Mouse (Mus musculus) right cerebral cortex, postnatal 36 days (tissue): ENCODE measurements at regions not wholly inside any gene's neighbourhood (a gene's known extent, or its start where the extent isn't known, plus 50 kb on each side); places are given as distances from the start of the nearest gene placed in this dataset.
"Not testable (repeated sequence)": the region's sequence is repeated elsewhere in the genome, so short reads cannot be mapped to it uniquely, and the experiment has no call there.

Source experiments
- DNase-seq, 2 experiments: peaks; one replicate each; pipeline ENCODE4 v3.0.0; 2022; ENCODE audit warnings: low spot score in 2 of 2, mixed read lengths in 1 of 2

DNA sequence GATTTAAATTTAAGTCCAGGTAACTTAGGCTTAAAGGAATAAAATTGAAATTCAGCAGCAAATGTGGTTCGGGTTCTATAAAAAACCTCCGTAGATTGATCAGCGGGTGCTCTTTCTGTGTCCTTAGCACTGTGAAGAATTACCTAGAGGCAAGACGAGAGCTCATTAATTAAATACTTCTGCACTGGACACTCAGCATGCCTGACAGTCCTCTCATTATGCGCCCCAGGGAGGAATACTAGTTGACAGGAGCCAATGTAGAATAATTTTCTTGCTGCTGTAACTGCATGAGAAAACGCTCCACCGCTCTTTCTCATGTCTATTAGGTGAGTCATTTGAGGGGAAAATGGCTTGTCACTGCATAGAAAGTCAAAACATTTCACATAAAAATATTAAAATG lies 228.1 kb downstream of the Brms1l start:
- no peak for DNase-seq

DNA sequence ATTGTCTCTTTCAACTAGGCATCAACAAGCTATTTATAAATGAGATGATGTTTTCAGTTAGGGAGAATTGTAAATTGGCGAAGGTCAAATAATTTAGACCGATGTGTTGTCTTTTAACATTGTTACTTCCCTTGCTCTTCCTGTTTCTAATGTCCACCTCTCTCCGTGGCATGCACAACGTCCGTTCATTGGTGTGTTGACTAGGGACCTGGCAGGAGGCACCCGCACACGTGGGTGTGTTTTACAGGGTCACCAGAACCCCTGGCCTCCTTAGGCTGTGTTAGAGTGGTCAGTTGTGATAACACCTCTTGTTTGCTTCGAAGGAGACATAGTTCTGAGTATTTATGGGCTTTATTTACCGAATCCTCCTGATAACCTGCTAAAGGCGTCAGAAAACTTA lies 222.8 kb downstream of the Brms1l start:
- no peak for DNase-seq

GRCm38 (mm10) chr12:56058463-56058862 lies 222.3 kb downstream of the Brms1l start:
- peak; percentile 63 to 77 for DNase-seq

- no peak for DNase-seq
These were observed 219.3 kb downstream of the Brms1l start for GRCm38 (mm10) chr12:56055382-56055781.

GRCm38 (mm10) chr12:56046050-56046449 lies 209.9 kb downstream of the Brms1l start:
- DNase-seq: no peak

DNA sequence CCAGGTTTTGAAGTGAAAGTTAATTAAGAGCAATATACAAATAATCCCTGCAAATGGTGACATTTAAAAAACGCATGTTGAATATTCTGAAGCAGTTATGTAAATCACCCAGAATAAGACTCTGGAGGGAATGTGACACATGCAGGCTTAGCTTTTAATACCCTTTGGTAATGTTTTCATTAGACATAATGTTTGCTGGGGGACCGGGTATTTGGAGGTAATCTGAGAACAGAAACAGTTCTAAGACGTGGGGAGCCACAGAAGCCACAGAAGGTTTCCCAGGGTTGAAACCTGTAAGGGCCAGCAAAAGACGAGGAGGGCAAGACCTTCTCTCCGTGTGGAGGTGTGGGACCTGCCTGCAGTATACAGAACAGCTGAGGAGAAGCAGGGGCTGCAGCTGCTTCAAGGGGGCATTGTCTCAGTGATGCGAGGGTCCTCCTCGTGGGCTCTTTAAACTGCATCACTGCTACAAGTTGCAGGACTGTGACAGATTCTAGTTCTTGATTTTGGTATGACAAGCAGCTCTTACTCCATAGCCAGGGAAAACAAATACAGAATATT lies 184.9 kb downstream of the Brms1l start:
- DNase-seq: no peak

DNA sequence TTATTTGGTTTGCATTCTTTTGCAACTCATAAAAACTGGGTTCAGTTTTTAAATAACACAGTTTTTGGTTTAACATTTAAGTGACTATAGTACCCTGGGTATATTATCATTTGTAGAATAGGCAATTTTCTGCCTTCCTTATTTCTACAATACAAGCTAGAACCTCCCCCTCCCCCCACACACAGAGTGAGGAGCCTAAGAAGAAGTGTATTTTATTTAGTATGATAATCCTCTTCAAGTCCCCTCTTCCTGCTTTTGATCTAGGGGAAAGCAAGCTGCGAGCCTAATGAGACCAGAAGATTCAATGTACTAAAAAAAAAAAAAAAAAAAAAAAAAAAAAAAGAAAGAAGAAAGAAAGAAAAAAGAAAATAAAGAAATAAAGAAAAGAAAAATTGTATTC lies 184.4 kb downstream of the Brms1l start:
- no peak for DNase-seq

- no peak for DNase-seq
These were observed 173.9 kb downstream of the Brms1l start for GRCm38 (mm10) chr12:56009976-56010375.

DNA sequence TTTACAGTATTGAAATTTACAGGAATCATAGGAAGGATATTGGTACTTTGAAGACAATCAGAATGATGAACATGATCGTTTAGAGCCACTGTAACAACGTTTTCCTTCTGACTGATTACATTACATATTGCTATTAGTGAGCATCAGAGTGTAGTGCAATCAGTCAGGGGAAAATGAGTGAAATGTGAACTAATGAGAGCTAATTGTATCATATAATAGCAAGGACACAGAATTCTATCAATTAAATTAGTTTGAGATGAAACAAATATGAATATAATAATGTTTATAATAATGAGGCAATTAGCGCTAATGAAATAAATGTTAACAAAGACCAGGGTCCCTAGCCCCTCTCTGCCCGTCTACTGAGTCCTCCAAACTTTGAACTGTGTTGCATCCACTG lies 169.7 kb downstream of the Brms1l start:
- DNase-seq: no peak

GRCm38 (mm10) chr12:56005321-56005720 lies 169.2 kb downstream of the Brms1l start:
- no peak for DNase-seq

GRCm38 (mm10) chr12:56004479-56004878 lies 168.4 kb downstream of the Brms1l start:
- DNase-seq: no peak

DNA sequence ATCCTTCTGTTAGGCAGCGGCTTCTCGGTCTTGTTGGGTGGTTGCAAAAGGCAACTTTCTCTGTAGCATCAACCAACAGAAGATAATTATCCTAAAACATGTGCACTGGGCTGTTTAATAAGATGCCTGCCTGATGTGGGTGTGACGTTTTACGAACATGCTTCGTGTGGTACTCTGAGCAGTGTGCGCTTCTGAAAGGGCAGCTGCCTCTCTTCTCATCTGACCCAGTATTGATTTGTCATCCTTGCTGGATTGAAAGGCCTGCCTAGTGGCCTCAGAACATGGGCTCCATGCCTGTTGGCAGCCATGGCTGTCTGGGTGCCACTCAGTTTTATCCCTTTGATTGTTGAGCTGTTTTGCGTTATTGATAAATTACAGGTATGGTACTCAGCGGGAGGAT lies 167.4 kb downstream of the Brms1l start:
- no peak for DNase-seq

DNA sequence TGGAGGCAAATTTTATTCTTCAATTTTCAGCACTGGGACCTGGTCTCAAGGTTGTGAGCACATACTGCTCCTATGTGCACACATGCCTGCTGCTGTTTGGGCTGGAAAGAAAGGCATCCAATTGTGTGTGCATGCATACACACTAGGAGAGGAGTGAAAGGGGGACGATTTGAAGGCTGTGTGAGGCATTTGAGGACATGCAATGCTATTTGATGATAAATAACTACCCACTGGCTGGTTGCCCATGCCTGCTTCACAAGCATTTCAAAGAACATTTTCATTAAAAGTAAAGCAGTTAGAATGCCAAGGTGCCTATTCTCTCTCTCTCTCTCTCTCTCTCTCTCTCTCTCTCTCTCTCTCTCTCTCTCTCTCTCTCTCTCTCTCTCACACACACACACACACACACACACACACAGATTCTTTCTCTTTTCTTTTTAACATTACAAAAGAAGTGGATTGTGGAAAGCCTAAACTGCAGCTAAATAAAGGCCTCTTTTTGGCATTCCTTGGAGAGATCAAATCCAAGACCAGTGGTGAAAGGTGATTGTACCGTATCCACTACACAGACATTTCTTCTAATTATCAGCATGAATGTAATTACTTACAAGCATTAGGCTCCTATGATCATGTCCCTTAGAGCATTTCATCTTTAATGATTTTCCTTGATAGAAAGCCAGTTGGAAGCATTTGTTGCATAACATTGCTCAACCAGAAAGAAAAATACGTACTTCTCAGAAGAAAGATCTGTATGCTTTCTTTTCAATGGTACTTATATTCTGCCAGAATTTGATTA lies 160.7 kb downstream of the Brms1l start:
- no peak for DNase-seq

DNA sequence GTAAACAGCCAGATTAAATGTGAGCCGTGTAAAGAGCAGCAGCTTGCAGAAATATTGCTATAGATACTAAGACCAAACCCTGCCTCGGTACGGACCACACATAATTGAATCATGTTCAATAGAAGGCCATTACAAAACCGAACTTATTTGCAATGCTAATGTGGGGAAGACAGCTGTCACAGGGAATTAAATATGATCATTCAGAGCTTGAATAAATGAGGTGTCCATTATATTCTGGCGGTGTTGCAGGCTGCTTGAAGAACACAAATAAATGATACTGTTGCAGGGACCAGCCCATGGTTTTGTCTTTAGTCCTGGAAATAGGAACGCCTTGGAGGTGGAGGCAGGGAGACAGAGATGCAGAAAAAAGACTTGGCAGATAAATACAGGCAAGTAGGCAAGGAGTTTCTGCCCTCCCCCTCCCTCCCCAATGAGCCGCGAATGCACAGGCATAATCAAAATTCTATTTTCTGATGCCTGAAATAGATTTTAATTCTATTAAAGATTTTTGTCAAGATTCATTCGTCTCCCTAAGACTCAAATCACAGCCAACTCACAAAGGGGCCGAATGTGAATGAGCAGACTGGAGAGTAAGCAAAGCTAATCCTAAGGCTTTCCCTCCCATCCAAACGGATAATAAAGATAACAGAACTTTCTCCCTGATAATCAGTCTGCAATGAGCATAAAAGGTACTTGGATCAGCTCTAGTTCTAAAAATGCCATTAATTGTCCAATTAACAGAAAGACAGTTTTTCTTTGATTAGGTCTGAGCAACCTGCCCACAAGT lies 147.6 kb downstream of the Brms1l start:
- no peak for DNase-seq

DNA sequence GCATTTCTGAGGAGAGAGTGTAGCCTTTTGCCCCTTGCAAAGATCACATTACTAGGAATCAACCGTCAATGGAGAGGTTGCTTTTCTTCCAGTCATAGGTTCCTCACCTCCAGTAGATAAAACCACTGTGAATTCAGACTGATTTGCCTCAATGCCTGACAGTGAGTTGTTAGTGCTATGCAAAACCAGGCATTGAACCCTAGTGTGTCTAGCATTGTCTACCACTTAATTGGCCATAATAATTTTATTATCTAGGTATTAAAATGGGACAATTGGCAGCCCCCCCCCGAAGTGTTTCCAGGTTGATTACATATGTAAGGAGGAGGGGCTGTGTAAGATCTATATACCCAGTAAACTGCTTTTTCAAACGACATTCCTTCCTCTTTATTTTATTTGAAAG lies 147.0 kb downstream of the Brms1l start:
- no peak for DNase-seq

GRCm38 (mm10) chr12:55974262-55974661 lies 138.1 kb downstream of the Brms1l start:
- no peak for DNase-seq

- not testable (repeated sequence) for DNase-seq
These were observed 123.2 kb downstream of the Brms1l start for GRCm38 (mm10) chr12:55959319-55959718.

GRCm38 (mm10) chr12:55940566-55940965 lies 104.4 kb downstream of the Brms1l start:
- DNase-seq: no peak

DNA sequence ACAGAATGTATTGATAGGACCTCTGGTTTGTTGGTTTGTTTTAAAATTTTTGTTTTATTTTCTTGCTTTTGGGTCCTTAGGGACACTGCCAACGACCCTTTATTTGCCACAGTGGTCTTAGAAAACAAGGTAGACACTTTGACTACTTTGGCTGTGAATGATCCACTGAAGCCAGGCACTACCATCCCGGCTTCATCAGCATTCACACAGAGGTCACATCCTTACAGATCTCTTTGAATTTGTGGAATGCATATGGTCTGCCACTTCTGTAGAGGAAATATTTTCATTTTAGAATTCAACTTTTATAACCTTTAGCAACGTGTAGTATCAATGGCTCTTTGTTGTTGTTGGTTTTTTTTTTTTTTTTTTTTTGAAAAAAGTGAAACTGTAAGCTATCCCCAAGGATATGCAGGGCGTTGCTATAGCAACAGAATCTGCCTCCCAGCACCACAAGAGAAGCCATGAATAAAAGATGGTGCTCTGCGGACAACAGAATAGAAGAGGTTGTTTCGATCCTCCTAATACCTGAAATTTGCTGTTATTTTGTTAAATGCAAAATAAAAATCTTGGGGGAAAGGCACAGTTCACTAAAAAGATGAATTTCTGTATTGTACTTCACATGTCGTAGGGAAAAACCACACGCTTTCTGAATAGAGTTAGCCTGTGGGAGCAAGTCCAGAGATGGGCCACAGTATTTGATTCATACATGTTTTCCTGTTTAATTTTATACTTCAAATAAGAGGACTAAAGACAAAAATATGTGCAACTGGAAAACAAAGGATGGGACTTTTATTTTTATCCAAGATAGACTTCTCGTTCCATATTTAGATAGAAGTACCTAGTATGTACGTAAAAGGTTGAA lies 103.4 kb downstream of the Brms1l start:
- DNase-seq: peak in 1 of 2 experiments; percentile 7

DNA sequence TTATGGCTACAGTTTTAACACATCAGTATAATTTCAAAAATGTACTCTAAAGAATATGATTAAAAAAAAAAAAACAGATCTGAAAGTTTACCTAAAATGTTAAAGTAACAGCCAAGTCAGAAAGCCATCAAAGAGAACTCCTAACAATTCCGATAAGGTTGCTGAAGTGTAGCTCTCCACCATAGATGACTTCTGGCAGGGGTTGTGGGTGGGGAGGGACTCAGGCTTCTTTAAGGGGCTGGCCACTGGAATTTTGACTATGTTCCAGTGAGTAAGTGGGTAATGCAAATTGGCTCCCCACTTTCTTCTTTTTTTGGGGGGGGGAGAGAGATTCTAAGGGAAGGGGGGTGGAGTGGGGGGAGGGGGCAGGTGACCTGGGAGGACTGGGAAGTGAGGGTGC lies 98.0 kb downstream of the Brms1l start:
- no peak for DNase-seq

DNA sequence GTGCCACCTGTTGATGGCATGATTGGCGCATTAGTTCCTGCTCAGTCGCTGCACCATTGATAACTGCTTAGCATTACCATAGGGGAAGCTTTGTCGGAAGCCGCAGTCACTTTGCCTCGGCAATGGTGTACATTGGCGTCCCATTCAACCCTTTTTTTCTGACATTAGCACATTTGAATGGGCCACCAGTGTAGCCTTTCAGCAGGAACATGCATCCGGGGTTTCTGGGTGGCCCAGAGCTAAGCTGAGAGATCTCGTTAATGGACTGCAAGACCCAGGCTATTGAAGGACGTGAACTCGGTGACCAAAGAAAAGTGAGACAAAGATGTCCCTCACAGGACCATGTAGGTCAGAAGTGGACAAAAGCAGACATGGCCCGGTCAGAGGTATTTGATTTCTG lies 97.3 kb downstream of the Brms1l start:
- DNase-seq: no peak

DNA sequence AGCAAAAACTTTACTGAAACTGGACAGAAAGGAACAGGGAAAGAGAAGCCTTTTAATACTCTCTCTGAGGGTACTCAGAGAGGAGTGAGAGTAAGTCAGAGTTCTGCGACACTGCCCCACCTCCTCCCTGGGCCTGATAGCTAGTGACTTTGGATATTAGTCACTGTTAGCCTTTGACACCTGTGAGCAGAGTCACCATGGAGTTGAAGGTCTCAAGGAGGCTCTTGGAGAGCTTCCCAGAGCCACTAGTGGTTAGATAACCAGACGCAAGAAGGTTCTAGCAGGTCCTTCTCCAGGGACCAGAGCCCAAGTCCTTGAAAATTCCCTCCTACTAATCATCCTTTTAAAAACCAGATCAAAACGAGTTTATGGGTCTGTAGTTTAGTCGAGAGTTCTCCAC lies 94.3 kb downstream of the Brms1l start:
- no peak for DNase-seq
